ENCODE assay signal across 10 mouse cellular contexts in genomic region chr15:81937098-81937972, GRCm38 (mm10). TPM values are rescaled to one million over a fixed set of nuclear protein-coding genes. Genes with fewer than 3 reads are reported as not detected.
DNase-seq lines count a peak whose midpoint lies in the region; ATAC-seq and TF ChIP-seq lines count a peak whose summit lies in the region.
"Had no signal": no experiment of that assay in that cellular context is flagged by ENCODE, and none has a peak within 500 bp of the region (broad histone marks: within the 10 kb centered on the region; RNA-seq: fewer than 3 reads in every experiment).

No protein-coding gene starts in this region.

- TF ChIP-seq POLR2A in cortical plate, adult 2 months (IDR thresholded peaks at IDR 0.05; ENCODE audit: extremely low read depth, insufficient read depth, low read length), result no peak

- peaks cover 70% of the 10 kb centered on the region for H3K4me1 ChIP-seq in megakaryocyte, embryonic 14.5 days
- H3K4me1 ChIP-seq in cortical plate, adult 2 months (ENCODE audit: control insufficient read depth, insufficient read depth, low read length), result peaks cover 8% of the 10 kb centered on the region
- peaks cover 29% of the 10 kb centered on the region for H3K4me1 ChIP-seq in heart, embryonic 10.5 days
- H3K4me1 ChIP-seq in liver, postnatal 0 days (ENCODE audit: insufficient read depth), result peaks cover 8% of the 10 kb centered on the region
- H3K4me1 ChIP-seq in stomach, embryonic 14.5 days (ENCODE audit: control insufficient read depth, insufficient read depth, low read length), result peaks cover 12% of the 10 kb centered on the region; the same call in 1 of the 2 replicates

- H3K27me3 ChIP-seq in megakaryocyte, embryonic 14.5 days (replicated peaks), result peaks cover 18% of the 10 kb centered on the region
- peaks cover 18% of the 10 kb centered on the region for H3K27me3 ChIP-seq in heart, embryonic 10.5 days (ENCODE audit: insufficient read depth, poor library complexity, severe bottlenecking)
- peaks cover 9% of the 10 kb centered on the region for H3K27me3 ChIP-seq in liver, postnatal 0 days (ENCODE audit: insufficient read depth, low read length)
- H3K27me3 ChIP-seq in stomach, embryonic 14.5 days (ENCODE audit: control insufficient read depth, insufficient read depth, low read length), result no peaks in the 10 kb centered on the region
- H3K27me3 ChIP-seq: Patski had no signal

- TF ChIP-seq EP300 in liver, postnatal 0 days (IDR thresholded peaks at IDR 0.05; ENCODE audit: low read depth), result no peak

- DNase-seq in heart, embryonic 10.5 days (ENCODE audit: low spot score), result no peak
- peak; percentile 53 to 68 for DNase-seq in layer of hippocampus, adult 18-20 months (ENCODE audit: low spot score in 2 of 2)
- DNase-seq in liver, postnatal 0 days, result no peak

- no peak for ATAC-seq in megakaryocyte, adult 5-6 weeks (ENCODE audit: poor library complexity, severe bottlenecking)
- ATAC-seq in liver, postnatal 0 days, result no peak
- 0 out of 2 replicates have a peak, but pooled peaks have one; percentile 8 for ATAC-seq in stomach, embryonic 14.5 days (ENCODE audit: insufficient number of reproducible peaks, insufficient read depth, low FRiP score, low read depth)
- no peak for ATAC-seq in inflammation-experienced regulatory T-cells, adult 6 months

- no peak overlapping the region for H3K9ac ChIP-seq in liver, postnatal 0 days (replicated peaks)
- H3K9ac ChIP-seq in stomach, embryonic 14.5 days (replicated peaks; ENCODE audit: low read depth, low read length), result peak overlapping the region; percentile 33

- H3K9me3 ChIP-seq in megakaryocyte, embryonic 14.5 days, result no peaks in the 10 kb centered on the region
- no peaks in the 10 kb centered on the region for H3K9me3 ChIP-seq in heart, embryonic 10.5 days
- H3K9me3 ChIP-seq in liver, postnatal 0 days (ENCODE audit: low read length), result no peaks in the 10 kb centered on the region
- H3K9me3 ChIP-seq in stomach, embryonic 14.5 days (ENCODE audit: control insufficient read depth, low read depth, low read length), result no peaks in the 10 kb centered on the region

- 10% methylated on average over 19 of the region's 19 CpGs for WGBS in heart, embryonic 10.5 days
- WGBS in liver, postnatal 0 days (ENCODE audit: insufficient replicate concordance), result 17% methylated on average over 19 of the region's 19 CpGs
- 12% methylated on average over 19 of the region's 19 CpGs for whole genome bisulfite sequencing in stomach, embryonic 14.5 days

- TF ChIP-seq CTCF in cortical plate, adult 2 months (IDR thresholded peaks at IDR 0.05; ENCODE audit: extremely low read depth, insufficient read depth, low read length), result no peak
- no peak for TF ChIP-seq CTCF in liver, postnatal 0 days (IDR thresholded peaks at IDR 0.05; ENCODE audit: low read depth)

- H3K27ac ChIP-seq in cortical plate, adult 2 months (ENCODE audit: insufficient read depth, low read length), result peak overlapping the region; percentile 73
- peak overlapping the region; percentile 77 for H3K27ac ChIP-seq in heart, embryonic 10.5 days
- H3K27ac ChIP-seq in liver, postnatal 0 days (ENCODE audit: low read depth), result no peak overlapping the region
- peak overlapping the region; percentile 75 for H3K27ac ChIP-seq in stomach, embryonic 14.5 days (ENCODE audit: low read length)

- H3K36me3 ChIP-seq in megakaryocyte, embryonic 14.5 days (replicated peaks; ENCODE audit: low read length), result no peaks in the 10 kb centered on the region
- no peaks in the 10 kb centered on the region for H3K36me3 ChIP-seq in heart, embryonic 10.5 days
- no peaks in the 10 kb centered on the region for H3K36me3 ChIP-seq in liver, postnatal 0 days (replicated peaks; ENCODE audit: insufficient read depth, low read length)
- no peaks in the 10 kb centered on the region for H3K36me3 ChIP-seq in stomach, embryonic 14.5 days (ENCODE audit: control insufficient read depth, insufficient read depth, low read length)

- peak overlapping the region; percentile 35 for H3K4me3 ChIP-seq in megakaryocyte, embryonic 14.5 days (replicated peaks)
- H3K4me3 ChIP-seq in cortical plate, adult 2 months (ENCODE audit: insufficient read depth, low read length), result peak overlapping the region; percentile 79
- peak overlapping the region; percentile 62 for H3K4me3 ChIP-seq in heart, embryonic 10.5 days
- peak overlapping the region; percentile 29; the same call in 1 of the 2 replicates for H3K4me3 ChIP-seq in liver, postnatal 0 days (ENCODE audit: low read depth, low read length)
- H3K4me3 ChIP-seq in stomach, embryonic 14.5 days (ENCODE audit: low read depth, low read length), result peak overlapping the region; percentile 40

- H3K4me2 ChIP-seq in liver, postnatal 0 days (ENCODE audit: low read depth, low read length), result peak overlapping the region; percentile 52
- H3K4me2 ChIP-seq in stomach, embryonic 14.5 days (replicated peaks; ENCODE audit: low read depth, low read length), result peak overlapping the region; percentile 69

RNA-seq across cellular contexts. Expression of gene Csdc2, which starts 0.8 kb away (rescaled TPM):
- polyA plus RNA-seq in megakaryocyte, embryonic 14.5 days (2012; ENCODE audit: insufficient read depth, low replicate concordance), result not detected in 2 replicates
- not detected in 2 replicates for total RNA-seq in megakaryocyte, adult 5-6 weeks (2015)
- total RNA-seq in megakaryocyte, adult 5-6 weeks (2017), result not detected in 2 replicates
- 111 and 115 TPM in 2 replicates for polyA plus RNA-seq in cortical plate, adult 2 months (2012; rRNA removed)
- polyA plus RNA-seq in heart, embryonic 10.5 days (2016; fragmentation: Nextera tagmentation; extraction: Ambion mirVana), result 6.4 and 7.4 TPM in 2 replicates
- 10 to 100 TPM; 71.1 to 72.6 TPM for total RNA-seq in layer of hippocampus, adult 18-20 months (2021)
- 0.52 and 0.59 TPM in 2 replicates for polyA plus RNA-seq in liver, postnatal 0 days (2015; fragmentation: Nextera tagmentation; extraction: Ambion mirVana)
- polyA plus RNA-seq in stomach, embryonic 14.5 days (2014; fragmentation: Nextera tagmentation; extraction: Ambion mirVana), result 15.7 and 18.3 TPM in 2 replicates
- polyA plus RNA-seq in inflammation-experienced regulatory T-cells, adult 6 months (2017; shearing (Covaris generic)), result not detected

RNA-seq across cellular contexts. Expression of gene Polr3h, which starts 11.3 kb away (rescaled TPM):
- 38.3 and 52.6 TPM in 2 replicates for polyA plus RNA-seq in megakaryocyte, embryonic 14.5 days (2012; ENCODE audit: insufficient read depth, low replicate concordance)
- total RNA-seq in megakaryocyte, adult 5-6 weeks (2015), result 2.7 and 3.9 TPM in 2 replicates
- total RNA-seq in megakaryocyte, adult 5-6 weeks (2017), result 5.5 and 7.8 TPM in 2 replicates
- 61.5 and 63.0 TPM in 2 replicates for polyA plus RNA-seq in cortical plate, adult 2 months (2012; rRNA removed)
- 108 and 120 TPM in 2 replicates for polyA plus RNA-seq in heart, embryonic 10.5 days (2016; fragmentation: Nextera tagmentation; extraction: Ambion mirVana)
- 10 to 100 TPM; 47.4 to 50.7 TPM for total RNA-seq in layer of hippocampus, adult 18-20 months (2021)
- polyA plus RNA-seq in liver, postnatal 0 days (2015; fragmentation: Nextera tagmentation; extraction: Ambion mirVana), result 57.0 and 57.3 TPM in 2 replicates
- 62.7 and 68.0 TPM in 2 replicates for polyA plus RNA-seq in stomach, embryonic 14.5 days (2014; fragmentation: Nextera tagmentation; extraction: Ambion mirVana)
- polyA plus RNA-seq in inflammation-experienced regulatory T-cells, adult 6 months (2017; shearing (Covaris generic)), result 10 to 100 TPM; 17.4 to 28.3 (median 22.6) TPM

RNA-seq across cellular contexts. Expression of gene Pmm1, which starts 23.4 kb away (rescaled TPM):
- polyA plus RNA-seq in megakaryocyte, embryonic 14.5 days (2012; ENCODE audit: insufficient read depth, low replicate concordance), result 7.0 and 42.9 TPM in 2 replicates
- total RNA-seq in megakaryocyte, adult 5-6 weeks (2015), result 10.4 and 10.5 TPM in 2 replicates
- total RNA-seq in megakaryocyte, adult 5-6 weeks (2017), result 5.6 and 5.7 TPM in 2 replicates
- 294 and 300 TPM in 2 replicates for polyA plus RNA-seq in cortical plate, adult 2 months (2012; rRNA removed)
- 24.0 and 28.6 TPM in 2 replicates for polyA plus RNA-seq in heart, embryonic 10.5 days (2016; fragmentation: Nextera tagmentation; extraction: Ambion mirVana)
- 100 to 1,000 TPM; 216 to 221 TPM for total RNA-seq in layer of hippocampus, adult 18-20 months (2021)
- polyA plus RNA-seq in liver, postnatal 0 days (2015; fragmentation: Nextera tagmentation; extraction: Ambion mirVana), result 9.8 and 10.1 TPM in 2 replicates
- 29.9 and 37.2 TPM in 2 replicates for polyA plus RNA-seq in stomach, embryonic 14.5 days (2014; fragmentation: Nextera tagmentation; extraction: Ambion mirVana)
- polyA plus RNA-seq in inflammation-experienced regulatory T-cells, adult 6 months (2017; shearing (Covaris generic)), result 10 to 100 TPM in 2 of 3 experiments, 1 to 10 TPM in 1; 9.3 to 33.3 (median 11.7) TPM

RNA-seq across cellular contexts. Expression of gene 1700029P11Rik, which starts 43.0 kb away (rescaled TPM):
- not detected in 2 replicates for polyA plus RNA-seq in megakaryocyte, embryonic 14.5 days (2012; ENCODE audit: insufficient read depth, low replicate concordance)
- not detected in 2 replicates for total RNA-seq in megakaryocyte, adult 5-6 weeks (2015)
- not detected in 2 replicates for total RNA-seq in megakaryocyte, adult 5-6 weeks (2017)
- not detected in 2 replicates for polyA plus RNA-seq in cortical plate, adult 2 months (2012; rRNA removed)
- polyA plus RNA-seq in heart, embryonic 10.5 days (2016; fragmentation: Nextera tagmentation; extraction: Ambion mirVana), result not detected in 2 replicates
- not detected for total RNA-seq in layer of hippocampus, adult 18-20 months (2021)
- polyA plus RNA-seq in liver, postnatal 0 days (2015; fragmentation: Nextera tagmentation; extraction: Ambion mirVana), result not detected in 2 replicates
- polyA plus RNA-seq in stomach, embryonic 14.5 days (2014; fragmentation: Nextera tagmentation; extraction: Ambion mirVana), result not detected in 2 replicates
- polyA plus RNA-seq in inflammation-experienced regulatory T-cells, adult 6 months (2017; shearing (Covaris generic)), result not detected
- polyA plus RNA-seq: large intestine, adult 2 months; Patski had no signal

RNA-seq across cellular contexts. Expression of gene Xrcc6, which starts 50.3 kb away (rescaled TPM):
- polyA plus RNA-seq in megakaryocyte, embryonic 14.5 days (2012; ENCODE audit: insufficient read depth, low replicate concordance), result 7.9 and 8.1 TPM in 2 replicates
- 28.8 and 36.2 TPM in 2 replicates for total RNA-seq in megakaryocyte, adult 5-6 weeks (2015)
- 82.5 and 83.2 TPM in 2 replicates for total RNA-seq in megakaryocyte, adult 5-6 weeks (2017)
- 23.5 and 27.4 TPM in 2 replicates for polyA plus RNA-seq in cortical plate, adult 2 months (2012; rRNA removed)
- 98.6 and 99.8 TPM in 2 replicates for polyA plus RNA-seq in heart, embryonic 10.5 days (2016; fragmentation: Nextera tagmentation; extraction: Ambion mirVana)
- total RNA-seq in layer of hippocampus, adult 18-20 months (2021), result 10 to 100 TPM; 26.3 to 27.1 TPM
- 25.7 and 27.8 TPM in 2 replicates for polyA plus RNA-seq in liver, postnatal 0 days (2015; fragmentation: Nextera tagmentation; extraction: Ambion mirVana)
- 75.4 and 90.0 TPM in 2 replicates for polyA plus RNA-seq in stomach, embryonic 14.5 days (2014; fragmentation: Nextera tagmentation; extraction: Ambion mirVana)
- polyA plus RNA-seq in inflammation-experienced regulatory T-cells, adult 6 months (2017; shearing (Covaris generic)), result 10 to 100 TPM; 54.3 to 56.7 (median 54.4) TPM

Comparison
In these comparisons a context has a peak if more than half of its experiments do, and no peak if none do; other contexts are left out.
1. H3K4me3 ChIP-seq: peak in every context shown above with its lines; median percentile 79 in cortical plate, adult 2 months; 62 in heart, embryonic 10.5 days; 40 in stomach, embryonic 14.5 days; 35 in megakaryocyte, embryonic 14.5 days; 29 in liver, postnatal 0 days.
2. DNase-seq: peak in layer of hippocampus, adult 18-20 months (2 of 2); none in heart, embryonic 10.5 days (single experiment) and liver, postnatal 0 days (single experiment).